Mouse (Mus musculus) layer of hippocampus, adult 11-12 months (tissue): ENCODE measurements around the gene Adra1b.

Experiments
- DNase-seq: peaks from one replicate; pipeline ENCODE4 v3.0.0; 2022; ENCODE audit warnings: low spot score

Gene Adra1b

DNA sequence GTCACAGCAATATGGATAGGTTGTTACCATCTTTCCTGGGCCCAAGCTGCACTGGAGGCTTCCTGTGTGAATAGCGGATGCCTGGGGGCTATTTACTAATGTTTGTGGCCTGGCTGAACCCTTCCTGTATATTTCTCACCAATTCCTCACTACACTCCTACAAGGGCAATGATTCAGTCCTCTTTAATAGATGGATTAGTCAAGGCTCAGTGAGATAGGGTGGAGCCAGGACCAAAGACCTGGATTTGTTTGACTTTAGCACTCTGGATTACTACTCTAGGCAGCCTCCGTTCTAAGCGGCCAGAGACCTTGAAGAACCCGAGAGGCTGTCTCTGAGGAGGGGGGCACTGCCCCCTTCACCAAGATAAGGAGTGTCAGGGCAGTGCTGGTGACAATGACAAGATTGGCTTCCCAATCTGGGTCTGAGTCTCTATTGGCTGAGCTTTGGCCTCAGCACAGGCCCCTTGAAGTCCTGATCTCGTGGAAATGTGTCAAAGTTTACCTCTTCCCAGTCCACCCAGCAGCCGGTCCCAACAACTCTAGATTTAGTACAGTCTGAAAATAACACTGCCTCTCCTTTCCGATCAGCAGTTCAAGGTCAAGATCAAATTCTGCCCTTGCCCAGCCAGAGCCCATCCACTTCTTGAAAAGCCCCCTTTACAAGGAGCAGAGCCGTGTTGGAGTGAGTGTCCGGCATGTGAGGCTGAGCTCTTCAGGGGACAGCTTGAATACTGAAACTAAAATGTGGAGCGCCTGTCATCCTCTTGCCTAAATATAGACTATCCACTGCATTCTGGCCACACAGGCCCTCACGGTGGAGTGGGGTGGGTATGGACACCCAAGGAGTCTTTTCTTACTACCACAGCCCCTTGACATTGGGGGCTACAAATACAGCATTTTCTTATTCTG is 80.2 kb downstream of the Adra1b start:
- DNase-seq = no peak

DNA sequence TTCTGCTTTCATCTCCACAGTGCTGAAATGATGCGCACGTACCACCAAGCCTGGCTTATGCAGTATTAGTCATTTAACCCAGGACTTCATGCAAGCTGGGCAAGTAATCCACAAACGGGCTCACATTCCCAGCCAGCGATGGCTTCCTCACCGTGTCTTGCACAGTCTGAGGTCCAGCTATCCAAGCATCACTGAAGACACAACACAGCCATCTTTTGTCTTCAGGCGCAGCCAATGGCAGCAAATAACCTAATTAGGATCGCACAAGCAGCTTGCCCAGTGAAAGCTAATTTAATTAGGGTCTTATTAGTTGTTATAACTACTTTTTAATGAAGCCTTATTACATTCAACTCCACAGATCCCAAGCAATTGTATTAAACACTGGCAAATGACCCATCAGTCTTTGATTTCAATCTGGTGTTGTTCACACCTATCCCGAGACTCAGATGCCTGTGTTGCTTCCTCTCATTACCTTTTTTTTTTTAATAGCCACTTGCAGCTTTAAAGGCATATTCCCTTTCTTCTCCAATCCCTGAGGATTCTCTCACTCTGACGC is 83.6 kb downstream of the Adra1b start:
- no peak for DNase-seq

DNA sequence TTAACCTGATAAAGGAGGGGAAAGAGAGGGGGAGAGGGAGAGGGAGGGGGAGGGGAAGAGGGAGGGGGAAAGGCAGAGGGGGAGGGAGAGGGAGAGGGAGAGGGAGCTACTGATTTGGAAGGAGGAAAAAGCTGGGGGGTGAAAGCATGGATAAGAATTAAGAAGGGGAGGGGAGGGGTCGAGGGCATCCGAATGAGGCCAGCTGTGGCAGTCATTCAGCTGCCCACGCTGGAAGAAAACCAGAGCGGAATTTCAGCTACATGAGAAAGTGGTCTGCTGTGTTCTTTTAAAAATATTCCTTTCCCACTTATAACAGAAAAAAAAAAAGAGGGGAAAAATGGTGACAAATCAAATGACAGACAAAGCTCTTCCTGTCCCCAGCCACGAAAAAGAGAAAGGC is 88.5 kb downstream of the Adra1b start:
- DNase-seq = no peak

DNA sequence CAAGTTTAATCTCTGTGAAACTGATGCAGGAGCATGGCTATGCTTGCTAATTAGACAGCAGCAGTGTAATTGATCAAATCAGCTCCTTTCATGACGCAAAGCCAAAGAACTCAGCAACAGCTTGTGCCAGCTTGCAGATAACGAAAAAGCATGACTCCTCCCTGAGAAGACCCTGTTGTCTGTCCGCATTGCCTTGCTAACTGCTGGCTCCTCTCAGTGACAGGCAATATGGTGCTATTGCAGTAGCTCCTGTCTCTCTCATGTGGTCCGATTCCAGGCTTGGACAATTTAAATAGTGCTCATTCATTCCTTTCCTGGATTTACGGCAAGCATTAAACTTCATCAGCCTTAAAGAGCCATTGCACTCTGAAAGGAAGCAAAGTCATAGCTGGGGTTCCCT is 93.3 kb downstream of the Adra1b start:
- no peak for DNase-seq

DNA sequence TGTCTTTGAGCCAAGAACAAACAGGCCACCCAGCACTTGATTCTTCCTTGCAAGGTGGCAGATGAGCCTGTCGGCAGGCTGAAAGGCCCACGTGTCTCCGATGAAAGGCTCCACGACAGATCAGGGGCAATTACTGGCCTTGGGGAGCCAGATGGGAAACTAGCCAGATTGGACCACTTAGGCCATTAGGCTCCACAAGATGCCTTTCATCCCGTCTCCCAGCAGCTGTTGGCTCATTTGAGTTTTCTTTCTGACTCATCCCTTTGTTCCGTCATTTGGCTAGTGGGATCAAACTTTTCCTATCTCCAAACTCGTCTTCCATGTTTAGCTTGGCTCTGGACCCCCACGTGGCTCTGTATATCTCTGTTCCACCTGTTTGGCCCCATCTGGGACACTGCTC is 105.0 kb downstream of the Adra1b start:
- DNase-seq = no peak

DNA sequence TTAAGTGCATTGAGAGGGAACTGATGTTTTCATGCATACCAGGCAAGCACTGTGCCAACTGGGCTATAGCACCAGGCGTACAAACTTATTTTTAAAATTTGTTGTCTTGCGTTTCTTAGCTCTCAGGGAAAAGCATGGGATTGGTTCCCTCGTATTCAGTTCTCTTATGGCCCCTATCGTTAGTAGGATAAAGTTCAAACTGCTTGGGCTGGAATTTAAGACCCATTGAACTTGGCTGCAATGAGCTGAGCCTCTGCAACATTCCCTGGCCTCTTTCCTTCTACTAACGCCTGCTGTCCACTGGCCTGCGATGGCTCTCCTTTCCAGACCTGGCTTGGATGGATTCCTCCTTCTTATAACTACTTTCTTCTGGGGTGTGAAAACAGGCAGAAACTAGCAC is 110.6 kb downstream of the Adra1b start:
- DNase-seq = no peak

DNA sequence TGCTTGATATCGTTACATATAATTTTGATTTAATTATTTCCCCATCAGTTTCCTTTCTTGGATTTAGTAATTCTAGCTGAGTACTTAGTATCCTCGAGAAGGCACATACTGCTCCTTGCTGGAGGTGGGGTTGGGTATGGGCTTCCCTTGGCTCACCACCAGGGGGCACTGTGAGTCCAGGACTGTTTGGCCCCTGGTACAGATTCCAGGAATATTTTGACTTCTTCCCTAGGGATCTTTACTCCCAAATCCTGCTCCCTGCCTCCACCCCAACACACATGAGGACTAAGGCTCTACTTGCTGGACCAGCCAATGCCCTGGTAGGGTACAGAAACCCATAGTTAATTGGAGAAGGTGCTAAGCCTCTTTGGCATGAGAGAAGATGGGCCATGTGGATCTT is 117.2 kb downstream of the Adra1b start:
- peak; percentile 74 for DNase-seq

DNA sequence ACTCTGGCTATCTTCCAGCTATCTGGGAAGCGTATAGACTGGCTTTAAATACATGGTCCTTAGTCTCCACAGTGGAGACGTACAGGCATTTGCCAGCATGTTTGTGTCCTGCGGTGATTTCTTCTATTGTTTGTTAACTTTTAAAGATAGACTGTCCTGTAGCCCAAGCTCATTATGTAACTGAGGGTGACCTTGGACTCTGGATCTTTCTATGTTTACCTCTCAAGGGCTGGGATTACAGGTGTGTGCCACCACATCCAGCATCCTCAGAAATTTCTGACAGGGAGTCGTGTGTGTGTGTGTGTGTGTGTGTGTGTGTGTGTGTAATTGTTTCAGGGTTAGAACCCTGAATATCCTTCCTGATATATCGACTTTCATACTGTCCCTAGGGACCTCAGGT is 117.9 kb downstream of the Adra1b start:
- no peak for DNase-seq

DNA sequence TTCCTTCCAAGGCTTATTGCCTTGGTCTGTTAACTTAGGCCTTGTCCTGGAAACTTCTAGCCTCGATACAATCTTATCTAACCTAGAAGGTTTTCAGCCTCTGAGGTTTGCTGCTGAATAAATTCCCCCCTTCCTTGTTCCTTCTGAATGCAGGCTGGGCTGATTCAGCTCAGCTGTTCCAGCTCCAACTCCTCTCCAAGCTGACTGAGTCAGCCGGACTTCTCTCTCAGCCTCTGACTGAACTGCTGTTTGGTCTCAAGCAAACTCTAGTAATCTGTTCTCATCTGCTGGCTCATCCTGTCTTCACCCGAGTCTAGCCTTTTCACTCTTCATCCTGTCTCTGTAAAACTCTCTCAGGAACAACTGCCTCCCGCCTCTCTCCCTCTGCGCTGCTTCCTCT is 121.5 kb downstream of the Adra1b start:
- no peak for DNase-seq

DNA sequence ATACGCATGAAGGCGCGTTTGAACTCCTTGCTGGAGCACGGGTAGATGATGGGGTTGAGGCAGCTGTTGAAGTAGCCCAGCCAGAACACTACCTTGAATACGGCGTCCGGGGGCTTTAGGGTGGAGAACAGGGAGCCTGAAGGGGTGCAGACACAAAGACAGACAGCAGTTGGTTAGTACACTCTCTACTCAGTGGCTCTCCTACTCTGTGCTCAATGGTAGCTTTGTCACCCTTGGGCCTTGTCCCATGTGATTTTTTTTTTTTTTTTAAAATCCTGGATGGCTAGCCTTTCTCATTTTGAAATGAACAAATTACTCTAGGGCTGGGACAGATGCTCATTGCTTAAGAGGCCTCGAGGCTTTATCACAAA is 124.7 kb downstream of the Adra1b start:
- no peak for DNase-seq

DNA sequence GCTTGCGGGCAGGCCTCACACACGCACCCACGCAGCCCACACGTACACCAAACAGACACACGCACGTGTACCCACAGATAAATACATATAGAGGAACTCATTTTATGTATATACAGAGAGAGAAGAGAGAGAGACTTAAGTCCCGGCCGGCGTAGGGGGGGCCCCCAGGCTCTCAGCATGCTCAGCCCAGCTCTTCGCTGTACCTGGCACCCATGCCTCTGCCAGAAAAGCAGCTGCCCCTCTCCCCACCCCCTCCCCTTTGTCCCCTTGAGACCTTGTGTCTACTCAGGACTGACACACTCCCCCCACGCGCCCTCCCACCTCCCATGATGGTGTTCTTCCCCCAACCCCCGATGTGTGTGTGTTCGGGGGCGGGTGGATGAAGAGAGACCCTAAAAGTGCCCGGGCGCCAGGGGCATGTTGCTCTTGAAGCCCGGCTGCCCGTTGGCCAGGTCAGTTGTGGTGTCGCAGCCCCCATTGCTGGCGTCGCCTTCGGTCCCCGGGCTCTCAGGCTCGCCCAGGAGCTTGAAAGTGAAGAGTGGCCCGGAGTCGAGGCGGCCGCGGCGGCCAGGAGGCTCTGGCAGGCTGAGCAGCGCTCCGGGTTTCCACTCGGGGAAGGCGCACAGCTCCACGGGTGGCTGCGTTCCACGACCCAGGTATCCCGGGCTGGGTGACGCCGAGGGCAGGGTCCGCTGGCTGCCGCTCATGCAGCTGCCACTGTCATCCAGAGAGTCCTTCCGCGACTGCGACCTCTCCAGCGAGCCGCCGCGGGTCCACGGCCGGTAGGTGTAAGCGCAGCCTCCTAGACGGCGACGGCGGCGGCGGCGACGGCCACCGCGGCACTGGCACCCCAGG is 125.3 kb downstream of the Adra1b start:
- DNase-seq = no peak

DNA sequence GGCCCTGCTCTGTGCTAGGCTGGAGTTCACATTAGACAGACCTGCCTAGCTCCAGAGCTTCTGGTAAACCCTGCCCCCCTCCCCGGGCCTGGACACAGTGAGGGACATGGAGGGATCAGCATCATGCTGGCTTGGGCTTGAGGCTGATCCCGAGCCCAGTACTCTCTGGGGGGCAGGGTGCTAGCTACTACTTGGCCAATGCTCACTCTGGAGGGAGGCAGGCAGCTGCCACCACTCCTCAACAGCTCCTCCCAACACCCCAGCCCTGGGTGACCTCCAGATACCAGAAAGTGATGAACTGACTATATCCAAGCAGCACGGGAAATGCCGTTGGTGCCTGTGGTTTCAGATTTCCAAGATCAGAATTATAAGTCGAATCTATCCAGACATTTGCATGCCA is 127.3 kb downstream of the Adra1b start:
- no peak for DNase-seq

DNA sequence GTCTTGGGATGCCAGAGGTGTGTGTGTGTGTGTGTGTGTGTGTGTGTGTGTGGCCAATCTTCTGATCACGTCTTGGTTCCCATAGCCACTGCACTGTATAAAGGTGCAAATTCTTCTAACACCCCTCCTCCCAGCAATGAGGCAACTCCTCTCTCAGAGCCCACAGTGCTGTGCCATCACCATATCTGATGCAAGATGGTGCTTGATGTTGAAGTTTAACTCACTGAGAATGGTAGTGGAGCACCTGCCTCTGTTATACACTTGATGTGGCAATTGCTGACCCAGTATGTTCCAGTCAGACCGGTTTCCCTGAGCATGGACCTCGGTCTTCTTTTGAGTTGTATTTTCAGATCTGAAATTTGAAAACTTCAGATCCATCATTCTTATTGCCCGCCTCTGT is 130.9 kb downstream of the Adra1b start:
- DNase-seq = no peak

DNA sequence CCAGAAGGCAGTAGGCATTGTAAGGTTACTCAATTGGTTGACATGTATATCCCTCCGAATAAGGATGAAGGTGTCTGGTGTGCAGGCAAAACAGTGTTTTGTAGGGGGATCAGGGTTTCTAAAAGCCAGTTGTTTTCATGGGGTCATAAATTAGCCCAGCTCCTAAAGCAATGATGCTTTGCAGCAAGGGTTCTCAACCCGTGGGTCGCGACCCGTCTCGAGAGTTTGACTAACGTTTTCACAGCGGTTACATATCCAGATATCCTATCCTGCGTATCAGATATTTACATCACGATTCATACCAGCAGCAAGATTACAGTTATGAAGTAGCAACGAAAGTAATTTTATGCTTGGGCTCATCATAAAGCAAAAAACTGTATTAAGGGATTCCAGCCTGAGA is 133.3 kb downstream of the Adra1b start:
- no peak for DNase-seq

DNA sequence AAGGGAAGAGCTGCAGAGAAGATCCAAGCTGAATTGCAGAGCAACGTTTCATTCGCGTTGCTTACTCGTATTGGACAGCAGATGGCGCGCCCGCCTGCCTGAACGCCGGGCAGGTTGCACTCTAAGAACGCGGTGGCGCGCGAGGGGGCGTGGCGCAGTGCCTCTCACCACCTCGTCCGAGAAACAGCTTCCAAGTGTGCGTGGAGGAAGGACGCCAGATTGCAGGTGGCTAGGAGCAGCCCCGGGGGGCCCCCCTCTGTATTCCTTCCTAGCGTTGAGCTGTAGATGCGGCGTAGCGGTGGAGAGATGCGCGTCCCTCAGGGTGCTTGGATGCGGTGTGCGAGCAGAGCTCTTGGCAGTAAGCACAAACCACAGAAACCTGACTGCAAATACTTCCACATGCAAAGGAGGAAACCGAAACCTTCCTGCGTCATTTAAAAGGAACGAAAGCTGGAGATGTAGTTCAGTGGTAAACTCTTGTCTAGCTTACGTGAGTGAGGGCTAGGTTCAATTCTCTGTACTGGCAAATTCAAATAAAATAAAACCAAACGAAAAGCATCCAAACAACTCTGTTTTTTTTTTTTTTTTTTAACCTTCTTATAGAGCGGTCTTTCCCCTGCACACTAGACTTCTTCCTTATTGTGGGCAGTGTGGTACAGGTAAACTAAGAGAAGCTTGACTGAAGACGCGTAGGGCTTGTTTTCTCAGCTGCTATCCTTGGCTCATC is 133.9 kb downstream of the Adra1b start:
- peak; percentile 73 for DNase-seq

DNA sequence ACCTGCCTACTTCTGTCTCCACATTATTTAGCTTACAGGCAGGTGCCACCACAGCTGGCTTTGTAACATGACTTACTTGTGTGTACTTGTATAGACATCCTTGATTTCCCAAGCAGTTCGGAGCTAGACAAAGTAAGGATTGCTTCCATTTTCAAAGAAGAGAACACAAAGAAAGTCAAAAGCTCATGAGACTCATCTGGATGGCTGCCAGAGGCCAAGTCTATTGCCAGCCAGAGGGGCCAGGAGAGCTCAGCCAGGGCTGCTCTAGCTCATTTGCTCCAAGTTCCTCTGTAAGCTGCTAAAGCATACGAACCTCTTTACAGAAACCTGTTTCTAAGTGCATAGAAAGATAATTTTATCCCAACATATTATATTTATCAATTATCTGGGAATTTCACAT is 142.6 kb downstream of the Adra1b start:
- no peak for DNase-seq

DNA sequence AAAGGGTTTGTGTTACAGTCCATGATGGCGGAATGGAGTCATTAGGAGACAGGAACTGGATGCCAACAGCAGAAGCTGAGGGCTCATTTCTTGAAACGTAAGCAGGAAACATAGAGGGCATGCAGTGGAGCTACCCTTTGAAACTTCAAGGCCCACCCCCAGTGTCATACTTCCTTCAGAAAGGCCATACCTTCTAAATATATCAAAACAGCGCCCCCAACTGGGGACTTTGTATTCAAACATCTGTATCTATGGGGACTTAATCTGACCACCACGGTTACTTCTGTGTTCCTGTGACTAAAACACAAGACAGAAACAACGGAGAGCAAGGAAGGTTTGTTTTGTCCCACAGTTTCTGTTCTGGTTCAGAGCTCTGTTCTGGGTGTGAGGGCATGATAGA is 145.6 kb downstream of the Adra1b start:
- no peak for DNase-seq

DNA sequence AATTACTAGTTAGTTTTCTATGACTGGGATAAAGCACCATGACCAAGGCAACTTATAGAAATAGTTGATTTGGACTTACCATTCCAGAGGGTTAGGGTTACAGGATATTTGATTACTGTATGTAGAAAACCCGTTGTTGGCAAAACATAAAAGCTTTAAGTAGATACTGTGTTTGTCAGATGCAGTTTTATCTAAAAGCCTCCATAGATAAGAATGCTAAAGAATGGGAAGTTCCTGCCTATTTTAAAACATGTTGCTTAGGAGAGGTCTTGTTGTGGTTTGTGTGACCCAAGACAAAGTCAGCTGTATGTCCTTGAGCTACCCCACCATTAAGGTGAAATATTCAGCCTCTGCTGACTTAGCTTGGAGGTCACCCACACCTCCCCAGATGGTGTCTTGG is 146.4 kb downstream of the Adra1b start:
- DNase-seq = no peak

DNA sequence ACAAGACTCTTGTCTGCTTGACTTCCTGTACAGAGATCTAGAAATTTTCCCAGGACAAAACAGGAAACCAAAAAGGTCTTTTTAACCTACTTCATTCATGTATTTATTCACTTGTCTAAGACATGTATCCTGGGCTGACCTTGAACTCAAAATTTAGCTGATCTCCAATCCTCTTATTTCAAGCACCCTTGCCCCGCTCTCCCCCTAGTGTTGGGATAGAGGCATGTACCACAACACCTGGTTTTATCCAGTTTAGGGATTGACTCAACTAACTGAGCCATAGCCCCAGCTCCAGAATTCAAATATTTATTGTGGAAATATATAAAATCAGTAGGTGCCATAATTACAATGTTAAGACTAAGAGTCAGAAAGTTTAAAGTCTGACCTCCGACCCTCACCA is 149.5 kb downstream of the Adra1b start:
- no peak for DNase-seq

DNA sequence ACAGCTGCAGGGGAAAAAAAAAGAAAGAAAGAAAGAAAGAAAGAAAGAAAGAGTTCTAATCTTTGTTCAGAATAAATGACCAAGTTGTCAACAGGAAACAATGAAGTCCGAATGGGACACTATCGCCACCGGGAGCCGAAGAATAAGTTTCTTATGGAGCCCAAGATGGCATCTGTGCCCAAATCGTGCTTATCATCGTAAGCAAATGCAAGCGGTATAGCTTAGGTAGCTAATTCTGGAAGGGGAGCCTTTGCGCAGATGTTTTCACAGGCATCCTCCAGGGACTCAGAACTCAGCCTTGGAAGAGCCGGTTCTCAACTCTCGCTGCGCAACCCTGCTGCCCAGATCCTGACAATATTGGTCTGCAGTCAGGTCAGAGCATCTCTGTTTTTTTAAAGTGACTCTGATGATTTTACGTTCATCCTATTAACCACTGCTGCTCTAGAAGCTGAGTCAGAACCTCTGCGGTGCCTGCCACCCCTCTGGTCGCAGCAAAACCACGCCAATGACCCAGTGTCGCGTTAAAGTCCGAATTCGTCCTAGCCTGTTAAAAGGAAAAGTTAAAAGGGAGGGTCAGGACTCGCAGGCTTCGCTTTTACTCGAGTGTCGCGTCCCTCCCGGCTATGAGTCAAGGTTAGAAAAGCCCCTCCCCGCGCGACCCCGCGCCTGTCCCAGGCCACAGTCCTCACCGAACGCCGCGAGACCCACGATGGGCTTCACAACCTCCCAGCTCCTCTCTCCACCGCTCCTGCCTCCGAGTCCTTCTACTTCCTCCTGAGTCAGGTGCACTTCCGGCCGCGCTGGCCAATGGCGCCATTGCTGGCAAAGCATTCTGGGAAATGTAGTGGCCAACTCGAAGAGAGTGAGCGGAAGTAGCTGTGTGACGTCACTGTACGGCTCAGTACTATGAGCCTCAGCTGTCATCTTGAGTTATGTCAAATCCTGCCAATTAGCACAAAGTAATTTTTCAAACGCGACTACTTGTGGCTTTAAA is 153.5 kb downstream of the Adra1b start, which contains the start of gene Ttc1:
Ttc1 (minus strand) TSS at position 776 of the 994 bp plus-strand sequence.
- DNase-seq = peak; percentile 98

DNA sequence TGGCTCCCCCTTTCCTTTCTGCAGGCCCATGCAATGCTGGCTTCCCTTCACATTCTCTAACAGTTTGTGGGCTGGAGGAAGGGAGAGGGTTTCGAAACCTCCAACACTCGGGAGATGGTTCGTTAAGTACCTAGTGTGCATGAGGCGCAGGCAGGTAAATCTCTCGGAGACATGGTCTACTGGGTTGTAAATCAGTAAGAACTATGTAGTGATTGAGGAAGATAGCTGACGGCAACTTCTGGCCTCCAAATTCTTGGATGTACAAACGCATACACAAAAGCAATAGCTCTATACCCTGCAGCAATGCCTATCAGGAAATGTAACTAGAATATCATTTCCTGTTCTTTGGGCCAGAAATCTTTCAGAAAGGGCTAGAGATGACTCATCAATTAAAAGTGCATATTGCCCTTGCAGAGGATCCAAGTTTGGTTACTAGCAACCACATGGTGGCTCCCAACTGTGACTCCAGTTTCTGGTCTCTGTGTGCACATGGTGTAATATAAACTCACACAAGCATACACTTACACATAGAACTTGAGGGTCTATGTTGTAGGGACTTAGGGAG is 172.2 kb downstream of the Adra1b start:
- DNase-seq = peak; percentile 21
